Mouse (Mus musculus): Measurements from ENCODE around the gene Izumo1.

Izumo1 gene

GRCm38 (mm10) chr7:45619592-45619991 is 2.0 kb upstream of the Izumo1 start:
- no peak for DNase-seq

GRCm38 (mm10) chr7:45623507-45623906 is 1.9 kb downstream of the Izumo1 start:
- no peak for DNase-seq

GRCm38 (mm10) chr7:45624718-45625117 is 3.1 kb downstream of the Izumo1 start:
- DNase-seq: no peak

DNA sequence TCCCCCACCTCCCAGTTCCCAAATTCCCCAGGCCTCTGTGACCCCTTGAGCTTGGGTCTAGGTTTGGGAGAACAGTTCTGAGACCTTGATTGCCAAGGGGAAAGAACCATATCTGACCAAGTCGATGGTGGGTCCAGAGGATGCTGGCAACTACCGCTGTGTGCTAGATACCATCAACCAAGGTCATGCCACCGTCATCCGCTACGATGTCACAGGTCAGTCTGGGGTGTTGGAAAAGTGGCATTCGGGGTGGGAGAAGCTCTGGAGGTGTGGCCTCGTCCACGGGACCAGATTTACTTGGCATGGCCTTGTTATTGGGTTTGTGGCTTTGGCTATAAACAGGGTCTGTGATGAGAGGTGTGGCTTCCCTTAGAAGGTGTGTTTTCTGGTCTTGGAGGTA is 3.9 kb downstream of the Izumo1 start:
- no peak for DNase-seq

- no peak for DNase-seq
Observed at GRCm38 (mm10) chr7:45626571-45627076, 5.0 kb downstream of the Izumo1 start.

- no peak for DNase-seq
Observed at GRCm38 (mm10) chr7:45627261-45627660, 5.7 kb downstream of the Izumo1 start, which contains the start of gene Rasip1. Gene Rasip1, plus strand, starts transcription at chr7:45627488.

DNA sequence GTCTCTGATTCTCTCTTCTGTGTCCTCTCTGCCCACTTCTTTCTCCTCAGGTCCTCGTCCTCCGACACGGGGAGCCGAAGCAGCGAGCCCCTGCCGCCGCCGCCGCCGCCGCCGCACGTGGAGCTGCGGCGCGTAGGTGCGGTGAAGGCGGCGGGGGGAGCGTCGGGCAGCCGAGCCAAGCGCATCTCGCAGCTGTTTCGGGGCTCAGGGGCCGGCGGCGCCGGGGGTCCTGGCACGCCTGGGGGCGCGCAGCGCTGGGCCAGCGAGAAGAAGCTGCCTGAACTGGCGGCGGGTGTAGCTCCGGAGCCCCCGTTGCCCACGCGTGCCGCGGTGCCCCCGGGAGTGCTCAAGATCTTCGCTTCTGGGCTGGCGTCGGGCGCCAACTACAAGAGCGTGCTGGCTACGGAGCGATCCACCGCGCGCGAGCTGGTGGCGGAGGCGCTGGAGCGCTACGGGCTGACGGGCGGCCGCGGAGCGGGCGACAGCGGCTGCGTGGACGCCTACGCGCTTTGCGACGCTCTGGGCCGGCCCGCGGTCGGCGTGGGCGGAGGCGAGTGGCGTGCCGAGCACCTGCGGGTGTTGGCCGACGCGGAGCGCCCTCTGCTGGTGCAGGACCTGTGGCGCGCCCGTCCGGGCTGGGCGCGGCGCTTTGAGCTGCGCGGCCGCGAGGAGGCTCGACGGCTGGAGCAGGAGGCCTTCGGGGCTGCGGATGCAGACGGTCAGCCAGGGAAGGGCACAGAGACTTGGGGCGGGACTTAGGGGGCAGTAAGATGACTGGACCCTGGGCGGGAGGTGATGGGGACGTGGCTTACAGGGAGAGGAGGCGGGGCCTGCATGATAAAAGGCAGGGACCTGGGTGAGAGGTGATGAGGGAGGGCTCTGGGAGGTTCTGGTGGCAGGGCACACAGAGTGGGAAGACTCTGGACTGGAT is 7.0 kb downstream of the Izumo1 start:
- DNase-seq: peak; percentile 81 to 95

DNA sequence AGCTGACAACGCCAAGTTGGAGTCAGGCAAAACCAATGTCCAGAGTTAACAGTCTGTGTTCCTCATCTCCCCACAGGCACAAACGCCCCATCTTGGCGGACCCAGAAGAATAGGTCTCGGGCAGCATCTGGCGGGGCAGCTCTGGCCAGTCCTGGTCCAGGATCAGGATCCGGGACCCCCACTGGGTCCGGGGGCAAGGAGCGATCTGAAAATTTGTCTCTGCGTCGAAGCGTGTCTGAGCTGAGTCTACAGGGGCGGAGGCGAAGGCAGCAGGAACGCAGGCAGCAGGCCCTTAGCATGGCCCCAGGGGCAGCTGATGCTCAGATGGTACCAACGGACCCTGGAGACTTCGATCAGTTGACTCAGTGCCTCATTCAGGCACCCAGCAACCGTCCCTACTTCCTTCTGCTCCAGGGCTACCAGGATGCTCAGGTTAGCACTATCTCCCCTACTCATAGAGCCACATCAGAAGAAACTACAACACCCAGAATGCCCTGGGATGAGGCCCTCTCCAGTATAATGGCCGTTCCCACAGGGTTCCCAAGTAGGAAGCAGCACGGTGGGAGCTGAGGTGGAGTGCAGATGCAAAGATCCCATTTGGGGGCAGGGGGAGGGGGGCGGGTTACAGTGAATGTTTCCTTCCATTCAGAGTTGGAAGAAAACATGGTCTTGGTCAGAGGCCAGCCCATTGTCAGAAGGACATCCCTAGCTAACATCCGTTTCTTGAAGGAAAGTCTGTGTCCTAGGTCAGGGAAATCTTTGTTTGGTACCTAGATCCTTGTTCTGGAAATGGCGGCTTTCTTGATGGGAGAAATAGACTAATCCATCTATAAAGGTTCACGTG is 8.7 kb downstream of the Izumo1 start:
- no peak for DNase-seq

DNA sequence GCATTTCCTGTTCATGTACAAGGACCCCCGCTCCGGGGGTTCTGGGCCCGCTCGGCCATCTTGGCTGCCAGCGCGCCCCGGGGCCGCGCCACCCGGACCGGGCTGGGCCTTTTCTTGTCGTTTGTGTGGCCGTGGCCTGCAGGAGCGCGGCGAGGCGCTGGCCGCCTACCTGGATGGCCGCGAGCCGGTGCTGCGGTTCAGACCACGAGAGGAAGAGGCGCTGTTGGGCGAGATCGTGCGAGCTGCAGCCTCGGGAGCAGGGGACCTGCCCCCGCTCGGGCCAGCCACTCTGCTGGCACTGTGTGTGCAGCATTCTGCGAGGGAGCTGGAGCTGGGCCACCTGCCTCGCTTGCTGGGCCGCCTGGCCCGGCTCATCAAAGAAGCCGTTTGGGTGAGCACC is 10.9 kb downstream of the Izumo1 start:
- no peak for DNase-seq

DNA sequence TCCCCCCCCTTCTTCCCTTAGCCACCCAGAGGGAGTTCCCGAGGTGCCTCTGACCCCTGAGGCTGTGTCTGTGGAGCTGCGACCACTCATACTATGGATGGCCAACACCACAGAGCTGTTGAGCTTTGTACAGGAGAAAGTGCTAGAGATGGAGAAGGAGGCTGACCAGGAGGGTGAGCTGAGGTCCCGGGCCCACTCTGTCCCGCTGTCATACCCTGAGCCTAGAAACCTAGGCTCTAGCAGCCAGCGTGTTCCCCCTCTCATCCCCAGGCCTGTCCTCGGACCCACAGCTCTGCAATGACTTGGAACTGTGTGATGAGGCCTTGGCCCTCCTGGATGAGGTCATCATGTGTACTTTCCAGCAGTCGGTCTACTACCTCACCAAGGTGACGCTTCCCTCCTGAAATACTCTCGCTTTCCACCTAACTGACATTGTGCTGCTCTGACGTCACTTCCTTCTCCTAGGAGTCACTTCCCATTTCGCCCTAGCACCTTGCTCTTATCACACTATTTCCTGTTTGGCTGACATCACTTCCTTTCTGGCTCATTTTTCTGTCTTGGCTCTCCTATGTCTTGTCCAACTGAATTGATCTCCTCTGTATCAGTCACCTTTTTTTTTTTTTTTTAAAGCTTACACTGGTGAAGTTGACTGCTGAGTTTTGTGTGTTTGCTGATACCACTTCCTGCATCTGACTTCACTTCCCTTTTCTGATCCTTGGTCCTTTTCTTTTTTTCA is 13.5 kb downstream of the Izumo1 start:
- DNase-seq: no peak

GRCm38 (mm10) chr7:45635711-45636688 is 14.4 kb downstream of the Izumo1 start:
- DNase-seq: no peak

DNA sequence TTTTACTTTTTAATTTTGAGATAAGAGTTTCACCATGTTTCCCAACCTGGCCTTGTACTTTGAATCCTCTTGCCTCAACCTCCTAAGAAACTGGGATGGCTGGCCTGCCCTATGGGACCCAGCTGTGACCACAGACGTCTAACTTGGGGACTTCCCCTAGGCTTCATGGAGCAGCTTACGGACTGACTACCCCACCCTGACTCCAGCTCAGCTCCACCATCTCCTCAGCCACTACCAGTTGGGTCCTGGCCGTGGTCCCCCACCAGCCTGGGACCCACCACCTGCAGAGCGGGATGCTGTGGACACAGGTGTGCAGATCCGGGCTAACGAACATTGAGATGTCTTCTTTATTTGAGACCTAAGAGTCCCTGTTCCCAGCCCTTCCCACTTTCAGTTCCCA is 16.1 kb downstream of the Izumo1 start:
- DNase-seq: no peak

DNA sequence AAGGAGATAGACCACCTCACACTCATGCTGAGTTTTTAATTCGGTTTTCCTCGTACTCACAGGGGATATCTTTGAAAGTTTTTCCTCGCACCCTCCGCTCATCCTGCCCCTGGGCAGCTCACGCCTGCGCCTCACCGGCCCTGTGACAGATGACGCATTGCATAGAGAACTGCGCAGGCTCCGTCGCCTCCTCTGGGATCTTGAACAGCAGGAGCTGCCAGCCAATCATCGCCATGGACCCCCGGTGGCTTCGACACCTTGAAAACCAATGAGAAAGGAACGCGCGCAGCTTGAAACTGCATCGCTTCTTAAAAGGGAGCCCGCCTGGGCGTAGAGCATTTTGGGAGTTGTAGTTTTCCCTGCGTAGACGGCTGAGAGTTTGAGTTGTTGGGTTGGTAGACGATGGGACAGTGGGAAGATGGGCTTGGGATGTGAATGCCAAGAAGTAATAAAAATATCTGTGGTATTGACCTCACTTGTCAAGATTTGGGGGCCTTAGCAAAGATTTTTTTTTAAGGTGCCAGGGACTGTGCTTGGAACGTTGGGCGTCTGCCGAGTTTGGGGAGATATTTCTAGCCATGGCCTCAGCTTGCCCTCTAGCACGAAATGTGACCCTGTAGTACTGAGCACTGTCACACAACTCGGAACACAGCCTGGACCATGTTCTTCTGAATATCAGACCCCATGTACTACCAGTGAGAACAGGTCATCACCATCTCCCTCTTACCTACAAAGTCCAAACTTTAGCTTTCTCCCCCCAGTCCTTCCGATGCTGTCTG is 17.2 kb downstream of the Izumo1 start:
- no peak for DNase-seq

- DNase-seq: no peak
Observed at GRCm38 (mm10) chr7:45639561-45640027, 18.0 kb downstream of the Izumo1 start, which contains the start of gene Mamstr. Gene Mamstr, plus strand, starts transcription at chr7:45639977.

DNA sequence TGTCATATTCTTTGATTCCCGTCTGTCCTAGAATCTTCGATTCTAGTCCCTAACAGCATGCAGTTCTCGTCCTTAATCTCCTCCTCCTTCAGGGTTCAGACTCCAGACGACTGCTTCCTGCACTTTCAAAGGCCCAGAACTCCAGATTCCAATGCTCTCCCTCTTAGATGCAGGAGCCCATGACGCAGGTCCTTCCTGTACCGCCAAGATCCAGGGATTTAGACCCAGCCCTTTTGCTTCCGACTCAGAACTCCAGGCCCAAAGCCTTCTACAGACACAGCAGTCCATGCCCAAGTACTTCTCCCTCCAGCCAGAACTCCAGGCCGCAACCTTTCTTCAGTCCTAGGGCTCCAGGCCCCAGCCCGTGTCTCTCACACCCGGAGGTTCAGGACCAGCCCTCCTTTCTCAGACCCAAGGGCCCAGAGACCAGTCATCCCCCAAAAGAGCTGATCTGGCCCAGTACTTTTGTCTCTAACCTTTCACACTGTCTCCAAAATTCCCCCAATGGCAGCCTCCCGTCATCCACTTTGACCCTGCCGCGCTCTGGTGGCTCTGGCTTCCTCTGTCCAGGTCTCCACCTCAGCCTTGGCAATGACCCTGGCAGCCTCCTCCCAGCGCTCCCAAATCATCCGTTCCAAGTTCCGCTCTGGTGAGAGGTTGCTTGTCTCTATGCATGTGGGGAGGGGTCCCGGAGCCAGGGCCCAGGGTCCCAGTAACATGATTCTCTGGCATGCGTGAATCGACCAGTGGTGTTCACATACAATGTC is 18.8 kb downstream of the Izumo1 start:
- no peak for DNase-seq

DNA sequence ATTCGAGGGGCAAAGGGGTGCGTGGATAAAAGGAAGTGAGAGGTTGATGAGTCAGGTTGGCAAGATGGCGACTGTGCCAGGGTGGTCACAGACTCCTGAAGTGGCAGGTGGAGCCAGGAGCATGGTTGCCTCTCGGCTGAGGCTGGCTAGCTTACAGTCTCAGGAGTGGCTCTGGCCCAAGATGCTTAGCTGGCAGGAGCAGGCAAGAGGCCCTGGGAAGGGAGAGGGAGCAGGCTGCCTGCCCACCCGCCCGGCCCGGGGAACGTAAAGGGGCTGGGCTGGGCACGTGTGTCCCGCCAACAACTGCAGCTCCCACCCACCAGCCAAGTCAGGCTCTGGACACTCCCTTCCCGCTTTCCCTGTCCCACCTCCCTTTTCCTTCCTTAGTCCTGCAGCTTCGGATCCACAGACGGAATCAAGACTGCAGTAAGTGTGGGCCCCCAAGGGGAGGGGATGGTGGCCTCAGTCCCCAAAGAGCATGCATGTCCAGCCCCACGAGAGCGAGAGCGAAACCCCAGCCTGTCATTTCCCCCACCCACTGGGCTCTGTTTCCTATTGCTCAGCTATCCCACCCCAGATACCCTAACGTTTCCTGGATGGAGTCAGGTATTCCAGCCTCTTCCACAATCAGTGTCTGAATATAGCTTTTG is 19.9 kb downstream of the Izumo1 start:
- no peak for DNase-seq

DNA sequence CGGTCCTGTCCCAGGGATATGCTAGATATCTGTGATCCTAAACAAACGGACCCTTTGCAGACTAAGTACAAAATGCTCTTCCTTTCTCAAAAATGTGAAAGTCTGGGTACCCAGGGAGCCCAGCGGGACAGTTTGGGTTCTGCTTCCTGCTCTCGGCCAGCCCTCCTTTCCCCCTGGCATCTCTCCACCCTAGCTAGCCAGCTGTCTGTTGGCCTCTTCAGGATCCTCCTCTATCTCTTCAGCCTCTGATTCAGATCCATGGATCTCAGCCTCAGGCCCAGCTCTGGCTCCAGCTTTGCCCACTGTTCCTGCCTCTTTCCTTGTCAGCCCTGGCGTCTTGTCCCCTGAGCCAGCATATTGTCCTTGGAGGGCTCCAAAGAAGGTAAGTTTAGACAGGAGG is 20.5 kb downstream of the Izumo1 start:
- DNase-seq: no peak

DNA sequence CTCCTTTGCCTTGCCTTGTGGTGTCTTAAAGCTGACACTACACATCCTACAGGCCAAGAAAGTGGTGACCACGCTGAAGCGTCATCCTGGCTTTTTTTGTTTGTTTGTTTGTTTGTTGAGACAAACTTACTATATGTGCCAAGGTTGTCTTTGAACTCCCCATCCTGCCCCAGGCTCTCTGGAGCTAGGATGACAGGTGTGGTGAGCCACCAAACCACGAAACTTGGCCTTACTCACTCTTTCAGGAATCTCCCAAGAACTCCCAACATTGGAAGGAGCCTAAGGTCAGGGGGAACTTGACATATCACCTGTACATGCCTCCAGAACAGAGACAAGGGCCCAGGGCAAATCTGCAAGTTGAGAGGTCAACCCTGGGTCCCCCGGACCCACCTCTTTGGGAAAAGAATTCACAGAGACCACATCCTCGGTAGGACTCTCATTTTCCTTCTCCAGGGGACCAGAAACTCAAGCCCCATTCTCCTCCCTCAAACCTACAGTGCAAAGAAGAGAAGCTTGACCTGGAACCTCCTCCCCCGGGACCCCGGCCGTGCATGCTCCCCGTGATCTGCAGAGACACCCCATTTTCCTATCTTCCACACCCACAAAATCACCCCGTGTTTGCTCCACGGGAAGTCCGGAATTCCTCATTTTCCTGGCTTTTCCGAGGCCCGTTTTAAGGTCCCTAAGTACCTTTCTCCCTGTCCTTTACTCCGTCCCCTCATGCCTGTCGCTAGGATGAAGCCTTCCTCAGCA is 21.1 kb downstream of the Izumo1 start:
- no peak for DNase-seq
